Mouse (Mus musculus) heart, adult 2 months (tissue): ENCODE data around the gene Hoxc6. TPM values are rescaled to one million over a fixed set of nuclear protein-coding genes. Genes with fewer than 3 reads are reported as not detected.

Source experiments
- DNase-seq, 2 experiments: peaks; one replicate each; pipeline ENCODE4 v3.0.0; 2021
- H3K27ac ChIP-seq: fragments of 200-600 bp; 2 replicates; pipeline ENCODE4 v1.8.1; 2022
- H3K27me3 ChIP-seq: fragments of 200-500 bp; 2 replicates; pipeline ENCODE4 v1.6.1; 2012; ENCODE audit warnings: mild to moderate bottlenecking, low read length, inconsistent platforms, mixed read lengths; ENCODE audit not compliant: control insufficient read depth, insufficient read depth
- H3K36me3 ChIP-seq: fragments of 200-500 bp; 2 replicates; pipeline ENCODE4 v1.6.1; 2012; ENCODE audit warnings: low read length, inconsistent platforms; ENCODE audit not compliant: control insufficient read depth, insufficient read depth
- H3K4me1 ChIP-seq: fragments of 200-500 bp; 2 replicates; pipeline ENCODE4 v1.6.1; 2011; ENCODE audit warnings: low read length; ENCODE audit not compliant: control insufficient read depth, insufficient read depth
- H3K4me3 ChIP-seq: fragments of 200-600 bp; 2 replicates; pipeline ENCODE4 v1.8.1; 2022
- H3K79me2 ChIP-seq: fragments of 200-500 bp; replicated peaks from 2 replicates; pipeline ENCODE4 v1.6.1; 2012; ENCODE audit warnings: mild to moderate bottlenecking, inconsistent platforms, low read length, moderate library complexity, mixed read lengths; ENCODE audit not compliant: control insufficient read depth, insufficient read depth
- H3K9ac ChIP-seq: fragments of 200-500 bp; 2 replicates; pipeline ENCODE4 v1.6.1; 2012; ENCODE audit warnings: low read depth, mild to moderate bottlenecking, control low read depth, inconsistent platforms, low read length, mixed read lengths
- CTCF ChIP-seq: fragments of 200-600 bp; IDR thresholded peaks from 2 replicates; pipeline ENCODE4 v1.8.1; 2022; ENCODE audit warnings: antibody characterized with exemption, mild to moderate bottlenecking, moderate library complexity
- EP300 ChIP-seq: fragments of 200-500 bp; IDR thresholded peaks from 2 replicates; pipeline ENCODE4 v1.6.1; 2011; ENCODE audit warnings: low read depth, low read length, control low read depth; ENCODE audit not compliant: insufficient read depth
- POLR2A ChIP-seq: fragments of 200-500 bp; IDR thresholded peaks from 2 replicates; pipeline ENCODE4 v1.6.1; 2011; ENCODE audit warnings: mild to moderate bottlenecking, low read depth, low read length, control low read depth; ENCODE audit not compliant: insufficient read depth
- WGBS: fragments of 180-500 bp; shearing (Covaris S2); methylation state at CpG from one replicate; pipeline ENCODE4 v1.1.7; 2018; 5-methylcytosine and 5-hydroxymethylcytosine counted together
- intact Hi-C: fragments of 180-260 bp; cut with DNase I; formaldehyde crosslinking; loops from one replicate; pipeline ENCODE4 v1.15.1; 2025
- polyA plus RNA-seq: library from polyadenylated mRNA; depleted of rRNA; stranded (reverse); fragments of >200 nt; gene quantifications from 2 replicates; pipeline ENCODE4 v1.2.3, GENCODE M21; 2012
- total RNA-seq, 2 experiments: library from RNA; stranded (reverse); gene quantifications; 2 replicates each; pipeline ENCODE4 v1.2.3; 2021

Gene Hoxc6
- total and polyA plus RNA-seq, 3 experiments, result not detected

DNA sequence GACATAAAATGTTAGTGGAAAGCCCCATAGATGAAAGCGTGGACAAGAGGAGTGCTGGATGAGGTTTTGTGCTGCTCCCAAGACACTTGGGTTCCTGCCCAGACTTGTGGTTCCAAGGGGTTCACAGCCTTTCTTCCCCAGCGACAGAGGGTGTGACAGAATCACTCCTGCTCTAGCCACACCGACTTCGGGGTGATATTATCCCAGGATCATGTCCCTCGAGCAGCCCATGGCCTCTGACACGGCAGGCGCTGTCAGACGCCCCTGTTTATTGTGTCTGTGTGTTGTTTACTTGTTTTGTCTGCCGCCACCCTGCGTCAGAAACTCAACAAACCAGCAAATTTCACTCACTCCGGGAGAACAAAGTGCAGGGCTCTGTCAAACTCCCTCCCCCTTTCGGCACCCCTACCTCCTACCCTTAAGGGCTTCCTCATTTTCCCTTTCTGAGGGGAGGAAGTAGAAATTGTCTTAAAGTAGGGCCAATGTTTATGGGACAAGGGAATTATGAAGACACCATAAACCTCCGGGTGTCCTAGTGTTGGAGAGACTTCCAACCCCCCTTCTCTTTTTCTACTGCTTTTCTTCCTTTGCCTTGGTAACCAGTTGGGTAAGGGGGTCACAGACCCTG, 4.9 kb downstream of the Hoxc6 start:
- H3K4me1 ChIP-seq, result no peaks in the 10 kb centered on the region
- H3K27ac ChIP-seq, result no peak overlapping the region
- WGBS, result 35% methylated on average over 13 of the region's 13 CpGs
- TF ChIP-seq EP300 (no peak), POLR2A (no peak), CTCF (no peak)
- intact Hi-C loops, result no loop called here
- no peaks in the 10 kb centered on the region for H3K36me3 ChIP-seq
- H3K9ac ChIP-seq, result no peak overlapping the region
- DNase-seq, result no peak
- peaks cover 15% of the 10 kb centered on the region for H3K27me3 ChIP-seq
- no peak overlapping the region for H3K4me3 ChIP-seq
- no peaks in the 10 kb centered on the region for H3K79me2 ChIP-seq

DNA sequence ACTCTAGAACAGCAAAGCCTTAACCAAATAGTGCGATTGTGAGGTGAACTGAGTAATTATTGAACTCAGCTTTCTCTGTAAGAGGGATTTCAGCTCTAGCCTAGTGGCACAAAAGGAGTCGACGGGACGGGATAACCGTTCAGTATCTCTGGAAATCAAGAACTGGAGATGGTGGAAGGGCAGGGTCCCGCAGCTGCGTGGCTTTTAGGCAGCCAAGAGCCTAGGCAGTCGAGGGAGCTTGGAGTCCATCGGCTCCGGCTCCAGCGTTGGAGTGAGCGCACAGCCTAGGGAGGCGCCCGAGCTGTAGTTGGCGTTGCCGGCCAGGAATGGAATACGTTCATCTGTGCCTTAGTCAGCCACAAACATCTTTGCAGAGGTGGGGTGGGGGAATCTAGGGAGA, 7.3 kb downstream of the Hoxc6 start:
- 10% methylated on average over 17 of the region's 17 CpGs for WGBS
- Histone ChIP-seq H3K27me3 (peaks cover 15% of the 10 kb centered on the region), H3K4me1 (no peaks in the 10 kb centered on the region), H3K4me3 (no peak overlapping the region), H3K36me3 (no peaks in the 10 kb centered on the region), H3K9ac (no peak overlapping the region), H3K27ac (no peak overlapping the region), H3K79me2 (no peaks in the 10 kb centered on the region)
- no peak for DNase-seq
- TF ChIP-seq CTCF (no peak), EP300 (no peak), POLR2A (no peak)
- intact Hi-C loops, result no loop called here

DNA sequence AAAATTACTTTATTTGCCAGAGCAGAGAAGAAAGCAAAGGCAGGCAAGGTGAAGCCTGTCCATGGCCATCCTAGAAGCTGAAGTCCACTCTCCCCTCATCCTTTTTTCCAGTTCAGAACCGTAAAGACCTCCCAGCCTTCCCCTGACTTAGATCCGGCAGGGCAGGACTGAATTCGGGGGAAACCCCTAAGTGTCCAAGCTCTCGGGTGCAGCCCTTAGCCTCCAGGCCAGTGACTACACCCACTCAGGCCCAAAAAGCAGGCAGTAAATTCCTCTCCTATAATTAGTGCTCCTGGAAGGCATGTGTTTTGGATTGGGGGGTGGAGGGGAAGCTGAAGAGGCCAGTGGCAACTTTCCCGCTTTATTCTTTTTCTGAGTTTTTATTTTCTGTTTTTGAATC, 7.7 kb downstream of the Hoxc6 start:
- intact Hi-C loops, result no loop called here
- Histone ChIP-seq H3K4me1 (no peaks in the 10 kb centered on the region), H3K9ac (no peak overlapping the region), H3K27me3 (peaks cover 19% of the 10 kb centered on the region), H3K4me3 (no peak overlapping the region), H3K79me2 (no peaks in the 10 kb centered on the region), H3K27ac (no peak overlapping the region), H3K36me3 (no peaks in the 10 kb centered on the region)
- no peak for DNase-seq
- TF ChIP-seq CTCF, result no peak
- TF ChIP-seq POLR2A, result no peak
- no peak for TF ChIP-seq EP300
- 16% methylated on average over 5 of the region's 5 CpGs for WGBS

DNA sequence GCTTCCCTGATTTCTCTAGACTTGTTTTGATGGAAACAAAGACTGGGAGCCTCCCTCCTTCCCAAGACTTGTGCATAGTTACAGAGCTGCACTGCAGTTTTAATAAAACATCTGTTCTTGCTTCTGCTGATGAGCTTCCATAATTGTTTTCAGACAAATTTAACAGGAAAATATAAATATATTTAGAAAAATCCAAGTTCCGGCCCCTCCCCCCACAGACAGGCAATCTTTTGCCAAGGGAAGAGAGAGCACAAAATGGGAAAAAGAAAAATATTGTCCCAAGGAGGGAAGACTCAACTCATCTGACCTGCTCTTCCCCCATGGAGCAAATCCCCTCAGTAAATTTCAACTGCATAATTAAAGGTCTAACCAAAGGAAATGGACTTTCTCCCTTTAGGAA, 8.3 kb downstream of the Hoxc6 start:
- no peak overlapping the region for H3K9ac ChIP-seq
- 6% methylated on average over 1 of the region's 1 CpGs for WGBS
- TF ChIP-seq EP300 (no peak), CTCF (no peak), POLR2A (no peak)
- H3K79me2 ChIP-seq, result no peaks in the 10 kb centered on the region
- intact Hi-C loops, result no loop called here
- H3K27me3 ChIP-seq, result peaks cover 23% of the 10 kb centered on the region
- H3K27ac ChIP-seq, result no peak overlapping the region
- H3K36me3 ChIP-seq, result no peaks in the 10 kb centered on the region
- H3K4me3 ChIP-seq, result no peak overlapping the region
- H3K4me1 ChIP-seq, result no peaks in the 10 kb centered on the region
- no peak for DNase-seq

DNA sequence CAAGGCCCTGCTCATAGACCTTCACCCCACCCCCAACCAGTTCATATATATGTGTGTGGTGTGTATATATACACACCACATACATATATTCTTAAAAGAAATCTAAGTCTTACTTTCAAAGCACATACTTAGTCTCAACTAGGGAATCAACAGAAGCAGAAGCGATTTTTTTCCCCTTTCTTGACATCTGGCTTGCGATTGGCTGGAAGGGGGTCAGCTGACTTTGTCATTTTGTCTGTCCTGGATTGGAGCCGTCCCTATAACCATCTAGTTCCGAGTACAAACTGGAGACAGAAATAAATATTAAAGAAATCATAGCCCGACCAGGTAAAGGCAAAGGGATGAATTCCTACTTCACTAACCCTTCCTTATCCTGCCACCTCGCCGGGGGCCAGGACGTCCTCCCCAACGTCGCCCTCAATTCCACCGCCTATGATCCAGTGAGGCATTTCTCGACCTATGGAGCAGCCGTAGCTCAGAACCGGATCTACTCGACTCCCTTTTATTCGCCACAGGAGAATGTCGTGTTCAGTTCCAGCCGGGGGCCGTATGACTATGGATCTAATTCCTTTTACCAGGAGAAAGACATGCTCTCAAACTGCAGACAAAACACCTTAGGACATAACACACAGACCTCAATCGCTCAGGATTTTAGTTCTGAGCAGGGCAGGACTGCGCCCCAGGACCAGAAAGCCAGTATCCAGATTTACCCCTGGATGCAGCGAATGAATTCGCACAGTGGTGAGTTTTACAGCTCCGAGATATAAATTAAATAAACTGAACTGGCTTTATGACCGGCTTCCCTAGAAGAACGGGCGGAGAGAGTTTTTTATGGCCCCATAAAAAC, 11.4 kb downstream of the Hoxc6 start:
- WGBS, result 4% methylated on average over 27 of the region's 27 CpGs
- Histone ChIP-seq H3K9ac (no peak overlapping the region), H3K27me3 (peaks cover 30% of the 10 kb centered on the region), H3K36me3 (no peaks in the 10 kb centered on the region), H3K4me3 (no peak overlapping the region), H3K27ac (no peak overlapping the region), H3K79me2 (no peaks in the 10 kb centered on the region), H3K4me1 (no peaks in the 10 kb centered on the region)
- intact Hi-C loops, result no loop called here
- TF ChIP-seq CTCF, result no peak
- no peak for TF ChIP-seq EP300
- TF ChIP-seq POLR2A, result no peak
- no peak for DNase-seq

DNA sequence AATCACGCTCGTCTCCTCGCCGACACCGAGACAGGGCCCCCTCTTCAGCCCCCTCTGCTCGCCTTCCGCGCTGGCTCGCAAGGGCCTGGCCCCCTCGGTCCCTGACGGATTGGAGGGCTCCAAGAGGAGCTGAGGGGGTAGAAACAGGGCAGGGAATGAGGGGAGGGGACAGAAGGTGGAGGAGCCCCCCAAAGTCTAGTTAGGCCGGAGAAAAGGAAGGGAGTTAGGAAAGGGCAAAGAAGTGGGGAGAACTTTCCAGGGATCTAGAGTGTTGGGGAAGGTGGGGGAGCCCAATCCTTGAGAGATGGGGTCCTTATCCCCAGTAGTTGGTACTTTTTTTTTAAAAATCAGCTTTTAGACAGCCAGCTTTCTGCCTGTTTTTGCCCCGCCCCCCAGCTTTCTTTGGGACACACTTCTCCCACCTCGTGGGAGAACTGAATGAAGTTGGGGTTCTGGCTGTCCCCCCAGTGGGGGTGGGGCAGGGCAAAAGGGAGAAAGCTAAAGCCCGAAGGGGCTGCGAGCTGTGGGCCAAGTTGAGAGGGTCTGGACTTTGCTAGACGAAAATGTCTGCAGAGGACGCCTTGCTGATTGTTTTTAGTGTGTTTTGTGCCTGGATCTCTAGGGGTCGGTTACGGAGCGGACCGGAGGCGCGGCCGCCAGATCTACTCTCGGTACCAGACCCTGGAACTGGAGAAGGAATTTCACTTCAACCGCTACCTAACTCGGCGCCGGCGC, 12.2 kb downstream of the Hoxc6 start:
- H3K36me3 ChIP-seq, result no peaks in the 10 kb centered on the region
- no peak for DNase-seq
- 5% methylated on average over 31 of the region's 31 CpGs for WGBS
- H3K4me3 ChIP-seq, result no peak overlapping the region
- intact Hi-C loops, result no loop called here
- H3K27ac ChIP-seq, result no peak overlapping the region
- no peak for TF ChIP-seq CTCF
- no peak for TF ChIP-seq POLR2A
- TF ChIP-seq EP300, result no peak
- H3K9ac ChIP-seq, result no peak overlapping the region
- no peaks in the 10 kb centered on the region for H3K79me2 ChIP-seq
- peaks cover 33% of the 10 kb centered on the region for H3K27me3 ChIP-seq
- H3K4me1 ChIP-seq, result no peaks in the 10 kb centered on the region
